Mouse (Mus musculus) intestine, embryonic 14.5 days (tissue): ENCODE results near the gene Smpdl3b. TPM values are rescaled to one million over a fixed set of nuclear protein-coding genes. Genes with fewer than 3 reads are reported as not detected.
"Not testable (repeated sequence)": the region's sequence is repeated elsewhere in the genome, so short reads cannot be mapped to it uniquely, and the experiment has no call there.

Experiments
- ATAC-seq: fragments of 200-750 bp; cut with Nextera tagmentation; replicated peaks from 2 replicates; pipeline ENCODE4 v1.8.0; 2017; ENCODE audit warnings: low read depth, moderate number of reproducible peaks, moderate TSS enrichment, moderate library complexity; ENCODE audit not compliant: low FRiP score, low TSS enrichment
- DNase-seq: peaks from one replicate; pipeline ENCODE4 v3.0.0-alpha.2; 2018; ENCODE audit warnings: low spot score
- H3K27ac ChIP-seq: fragments of 300-500 bp; sonication (generic); 2 replicates; pipeline ENCODE4 v1.5.1; 2014; ENCODE audit warnings: low read depth, mild to moderate bottlenecking, control low read depth
- H3K27me3 ChIP-seq: fragments of 300-500 bp; sonication (generic); replicated peaks from 2 replicates; pipeline ENCODE4 v1.6.1; 2014; ENCODE audit warnings: low read length, control low read depth; ENCODE audit not compliant: control insufficient read depth, insufficient read depth
- H3K36me3 ChIP-seq: fragments of 300-500 bp; sonication (generic); 2 replicates; pipeline ENCODE4 v1.6.1; 2014; ENCODE audit warnings: low read length, control low read depth; ENCODE audit not compliant: control insufficient read depth, insufficient read depth
- H3K4me1 ChIP-seq: fragments of 300-500 bp; sonication (generic); replicated peaks from 2 replicates; pipeline ENCODE4 v1.6.1; 2014; ENCODE audit warnings: low read length, control low read depth, mixed read lengths; ENCODE audit not compliant: control insufficient read depth, insufficient read depth
- H3K4me2 ChIP-seq: fragments of 300-500 bp; sonication (generic); 2 replicates; pipeline ENCODE4 v1.6.1; 2014; ENCODE audit warnings: low read length
- H3K4me3 ChIP-seq: fragments of 300-500 bp; sonication (generic); 2 replicates; pipeline ENCODE4 v1.5.1; 2014; ENCODE audit warnings: low read depth, low read length, control low read depth, mixed read lengths
- H3K9ac ChIP-seq: fragments of 300-500 bp; sonication (generic); 2 replicates; pipeline ENCODE4 v1.6.1; 2014; ENCODE audit warnings: mild to moderate bottlenecking, low read length
- H3K9me3 ChIP-seq: fragments of 300-500 bp; sonication (generic); 2 replicates; pipeline ENCODE4 v1.6.1; 2016; ENCODE audit warnings: low read length, control low read depth; ENCODE audit not compliant: control insufficient read depth
- WGBS: fragments of 180-500 bp; shearing (Covaris S2); extraction: QIAGEN DNeasy Blood & Tissue Kit; methylation state at CpG from one replicate; pipeline ENCODE4 v1.1.7; 2014; 5-methylcytosine and 5-hydroxymethylcytosine counted together
- polyA plus RNA-seq: library from polyadenylated mRNA; unstranded; fragments of >200 nt; fragmentation: Nextera tagmentation; extraction: Ambion mirVana; gene quantifications from 2 replicates; pipeline ENCODE4 v1.2.1, GENCODE M21; 2014

The Smpdl3b gene
- polyA plus RNA-seq, 1 experiment from 2014 or later, result 7.8 TPM

DNA sequence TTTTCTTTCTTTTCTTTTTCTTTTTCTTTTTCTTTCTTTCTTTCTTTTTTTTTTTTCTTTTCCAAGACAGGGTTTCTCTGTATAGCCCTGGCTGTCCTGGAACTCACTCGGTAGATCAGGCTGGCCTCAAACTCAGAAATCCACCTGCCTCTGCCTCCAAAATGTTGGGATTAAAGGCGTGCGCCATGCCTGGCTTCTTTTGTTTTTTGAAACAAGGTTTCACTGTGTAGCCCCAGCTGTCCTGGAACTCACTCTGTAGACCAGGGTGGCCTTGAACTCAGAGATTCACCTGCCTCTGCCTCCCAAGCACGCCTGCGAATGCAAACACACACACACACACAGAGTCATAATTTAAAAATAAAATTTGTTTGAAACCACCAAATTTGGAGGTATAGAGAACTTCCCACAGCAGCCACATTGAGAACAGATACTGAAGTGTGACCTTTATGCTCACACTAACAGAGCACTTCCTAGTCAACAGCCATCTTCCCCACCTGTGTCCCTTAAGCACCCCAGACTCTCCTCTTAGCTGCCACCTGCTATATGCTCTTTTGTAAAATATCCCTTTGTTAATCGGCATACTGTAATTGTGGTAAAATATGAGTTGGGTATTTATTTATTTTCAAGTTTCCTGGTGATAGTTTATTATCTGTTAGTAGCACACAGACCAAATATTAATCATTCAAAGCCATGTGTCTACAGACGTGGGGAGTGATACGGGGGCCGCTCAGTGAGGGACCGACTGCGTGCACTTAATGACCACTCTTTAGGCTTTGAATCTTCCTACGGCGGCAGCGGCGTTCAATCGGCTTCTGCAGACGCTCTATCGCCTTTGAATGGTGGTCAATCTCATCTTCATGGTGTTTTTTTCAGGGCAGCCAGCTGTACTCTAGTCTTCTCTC lies 44.4 kb upstream of the Smpdl3b start:
- H3K4me2 ChIP-seq, result no peak overlapping the region
- no peak overlapping the region for H3K27ac ChIP-seq
- DNase-seq (no peak), ATAC-seq (no peak)
- no peak overlapping the region for H3K4me3 ChIP-seq
- H3K9ac ChIP-seq, result no peak overlapping the region
- no peaks in the 10 kb centered on the region for H3K4me1 ChIP-seq
- WGBS, result 86% methylated on average over 18 of the region's 18 CpGs
- H3K27me3 ChIP-seq, result peaks cover 3% of the 10 kb centered on the region; the same call in 1 of the 2 replicates
- H3K36me3 ChIP-seq, result no peaks in the 10 kb centered on the region
- H3K9me3 ChIP-seq, result no peaks in the 10 kb centered on the region

DNA sequence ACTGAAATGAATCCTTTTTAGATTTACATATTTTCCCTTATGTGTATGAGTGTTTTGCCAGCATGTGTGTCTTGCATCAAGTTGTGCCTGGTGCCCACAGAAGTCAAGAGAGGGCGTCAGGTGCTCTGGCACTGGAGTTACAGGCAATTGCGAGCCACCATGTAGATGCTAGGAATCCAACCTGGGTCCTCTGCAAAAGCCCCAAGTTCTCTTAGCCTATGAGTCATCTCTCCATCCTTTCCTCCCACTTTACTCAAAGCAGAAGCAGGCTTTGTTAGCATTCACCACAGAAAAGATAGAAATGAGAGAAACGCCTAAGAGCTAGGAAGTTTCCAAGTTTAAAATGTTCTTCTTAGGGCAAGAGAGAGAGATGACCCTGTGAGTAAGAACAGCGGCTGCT lies 42.8 kb upstream of the Smpdl3b start:
- H3K9ac ChIP-seq, result no peak overlapping the region

DNA sequence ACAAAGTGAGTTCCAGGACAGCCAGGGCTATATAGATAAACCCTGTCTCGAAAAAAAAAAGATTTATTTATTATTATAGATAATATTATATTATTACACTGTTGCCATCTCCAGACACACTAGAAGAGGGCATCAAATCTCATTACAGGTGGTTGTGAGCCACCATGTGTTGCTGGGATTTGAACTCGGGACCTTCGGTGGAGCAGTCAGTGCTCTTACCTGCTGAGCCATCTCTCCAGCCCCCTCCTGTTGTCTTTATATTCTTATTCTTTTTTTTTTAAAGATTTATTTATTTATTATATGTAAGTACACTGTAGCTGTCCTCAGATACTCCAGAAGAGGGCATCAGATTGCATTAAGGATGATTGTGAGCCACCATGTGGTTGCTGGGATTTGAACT lies 41.6 kb upstream of the Smpdl3b start:
- not testable (repeated sequence) for ATAC-seq, H3K4me2 ChIP-seq, H3K27ac ChIP-seq, H3K36me3 ChIP-seq, H3K9ac ChIP-seq, H3K9me3 ChIP-seq, DNase-seq, H3K4me3 ChIP-seq, H3K4me1 ChIP-seq
- peaks cover 18% of the 10 kb centered on the region; the same call in 1 of the 2 replicates for H3K27me3 ChIP-seq
- WGBS, result 82% methylated on average over 3 of the region's 3 CpGs

More for the DNA sequence above, 42.8 kb upstream of the Smpdl3b start:
- Histone ChIP-seq H3K4me2 (no peak overlapping the region), H3K9me3 (no peaks in the 10 kb centered on the region), H3K27me3 (peaks cover 11% of the 10 kb centered on the region; the same call in 1 of the 2 replicates), H3K27ac (no peak overlapping the region), H3K36me3 (no peaks in the 10 kb centered on the region), H3K4me3 (no peak overlapping the region), H3K4me1 (0 out of 2 replicates have a peak, but pooled peaks cover 4% of the 10 kb centered on the region)
- 87% methylated on average over 4 of the region's 4 CpGs for WGBS
- DNase-seq, result no peak
- no peak for ATAC-seq

DNA sequence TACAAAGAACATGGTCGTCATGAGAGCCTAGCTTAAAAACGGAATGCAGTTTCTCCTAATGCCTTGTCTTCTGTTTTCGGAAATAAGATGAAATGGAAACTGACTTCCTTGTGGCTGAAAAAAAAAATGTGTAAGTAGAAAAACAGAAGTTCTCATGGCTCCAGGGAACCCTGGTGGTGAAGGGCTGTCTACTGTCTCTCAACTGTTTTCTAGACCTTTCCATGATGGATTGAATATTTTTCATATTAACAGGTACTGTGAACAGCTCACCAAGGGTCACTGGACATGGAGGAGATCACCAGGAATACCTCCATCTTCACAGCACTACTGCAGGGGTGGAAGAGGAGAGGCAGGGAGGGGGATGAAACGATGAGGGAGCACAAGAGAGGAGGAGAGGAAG lies 41.0 kb upstream of the Smpdl3b start:
- no peaks in the 10 kb centered on the region for H3K36me3 ChIP-seq
- no peak overlapping the region for H3K4me2 ChIP-seq
- H3K4me1 ChIP-seq, result 0 out of 2 replicates have a peak, but pooled peaks cover 4% of the 10 kb centered on the region
- H3K27ac ChIP-seq, result no peak overlapping the region
- H3K9ac ChIP-seq, result no peak overlapping the region
- no peak for DNase-seq
- no peaks in the 10 kb centered on the region for H3K9me3 ChIP-seq
- no peak for ATAC-seq
- H3K4me3 ChIP-seq, result no peak overlapping the region
- 73% methylated on average over 4 of the region's 4 CpGs for WGBS
- peaks cover 18% of the 10 kb centered on the region; the same call in 1 of the 2 replicates for H3K27me3 ChIP-seq

DNA sequence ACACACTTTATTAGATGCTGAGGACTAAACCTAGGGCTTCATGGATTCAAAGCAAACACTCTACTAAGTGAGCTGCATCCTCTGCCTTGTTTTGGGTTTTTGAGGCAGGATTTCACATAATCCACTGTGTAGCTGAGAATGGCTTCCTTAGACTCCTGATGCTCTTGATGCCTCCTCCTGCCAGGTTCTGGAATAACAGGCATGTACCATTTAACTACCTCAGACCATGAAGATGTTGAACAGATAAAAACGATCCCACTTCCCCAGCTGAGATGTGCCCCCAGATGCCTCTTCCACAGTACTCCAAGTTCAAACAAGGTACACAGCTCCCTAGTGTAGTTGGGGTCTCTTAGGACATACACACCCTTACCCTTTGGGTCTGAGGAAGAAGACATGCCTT lies 40.4 kb upstream of the Smpdl3b start:
- no peak overlapping the region for H3K4me2 ChIP-seq
- H3K9ac ChIP-seq, result no peak overlapping the region
- ATAC-seq, result no peak
- H3K27me3 ChIP-seq, result peaks cover 18% of the 10 kb centered on the region; the same call in 1 of the 2 replicates
- H3K27ac ChIP-seq, result no peak overlapping the region
- WGBS, result 85% methylated on average over 1 of the region's 1 CpGs
- 0 out of 2 replicates have a peak, but pooled peaks cover 4% of the 10 kb centered on the region for H3K4me1 ChIP-seq
- no peaks in the 10 kb centered on the region for H3K36me3 ChIP-seq
- no peak for DNase-seq
- no peaks in the 10 kb centered on the region for H3K9me3 ChIP-seq
- H3K4me3 ChIP-seq, result no peak overlapping the region

DNA sequence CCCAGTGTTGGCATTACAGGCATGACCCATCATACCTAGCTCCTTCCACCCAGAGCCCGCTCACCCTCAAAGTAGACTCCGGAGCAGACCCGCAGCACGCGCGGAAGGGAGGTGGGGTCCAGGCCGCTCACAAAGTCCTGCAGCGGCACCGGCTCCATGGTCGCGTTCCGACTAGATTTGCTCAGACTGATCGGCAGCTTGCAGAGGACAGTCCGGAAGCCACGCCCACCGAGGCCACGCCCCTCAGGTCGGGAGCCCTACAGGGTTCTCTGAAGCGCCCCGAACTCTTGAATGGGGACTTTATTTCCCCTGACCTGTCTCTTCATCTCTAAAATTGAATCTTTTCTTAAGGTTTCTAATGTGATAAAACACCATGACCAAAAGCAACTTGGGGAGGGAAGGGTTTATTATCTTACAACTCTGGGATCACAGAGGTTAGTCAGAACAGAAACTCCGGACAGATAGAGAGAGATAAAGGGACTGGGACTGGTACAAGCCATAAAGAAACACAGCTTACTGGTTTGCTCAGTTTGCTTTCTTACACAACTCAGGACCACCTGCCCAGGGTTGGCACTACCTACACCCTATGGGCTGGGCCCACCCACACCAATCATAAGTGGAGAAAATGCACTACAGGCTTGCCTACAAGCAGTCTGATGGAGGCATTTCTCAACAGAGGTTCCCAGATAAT lies 39.3 kb upstream of the Smpdl3b start, which contains the start of gene Themis2:
Themis2 (minus strand) TSS at position 192 of the 691 bp plus-strand sequence.
- Histone ChIP-seq H3K4me3 (peak within 1 kb of the TSS; percentile 35), H3K9me3 (no peaks in the 10 kb centered on the region), H3K4me1 (0 out of 2 replicates have a peak, but pooled peaks cover 4% of the 10 kb centered on the region), H3K27me3 (peaks cover 18% of the 10 kb centered on the region; the same call in 1 of the 2 replicates), H3K27ac (no peak within 1 kb of the TSS), H3K9ac (peak within 1 kb of the TSS; percentile 32), H3K36me3 (no peaks in the 10 kb centered on the region), H3K4me2 (peak within 1 kb of the TSS; percentile 65)
- 2% methylated on average over 21 of the region's 21 CpGs for WGBS
- ATAC-seq, result 0 out of 2 replicates have a peak, but pooled peaks have one; percentile 32
- peak; percentile 83 for DNase-seq

DNA sequence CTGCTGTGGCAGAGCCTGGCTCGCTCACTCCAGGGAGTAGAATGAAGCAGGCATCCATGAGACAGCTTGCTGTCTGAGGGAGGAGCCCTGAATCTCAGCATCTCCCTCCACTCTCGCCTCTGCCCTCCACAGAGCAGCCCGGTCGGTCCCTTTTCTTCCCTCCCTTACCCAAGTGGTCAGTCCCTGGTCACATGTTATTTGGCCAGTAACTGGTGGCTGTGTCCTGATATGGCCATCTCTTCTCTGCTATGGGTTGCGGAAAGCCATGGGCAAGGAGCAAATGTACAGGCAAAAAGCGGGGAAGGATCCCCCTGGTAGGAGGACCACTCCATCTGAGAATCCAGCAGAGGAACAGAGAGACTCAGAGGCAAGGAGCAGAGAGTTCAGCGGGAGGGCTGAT lies 38.1 kb upstream of the Smpdl3b start:
- Histone ChIP-seq H3K36me3 (no peaks in the 10 kb centered on the region), H3K9me3 (no peaks in the 10 kb centered on the region), H3K27me3 (peaks cover 18% of the 10 kb centered on the region; the same call in 1 of the 2 replicates), H3K9ac (no peak overlapping the region), H3K4me3 (0 out of 2 replicates have a peak overlapping the region, but pooled peaks have one; percentile 35), H3K27ac (no peak overlapping the region), H3K4me2 (no peak overlapping the region), H3K4me1 (0 out of 2 replicates have a peak, but pooled peaks cover 4% of the 10 kb centered on the region)
- ATAC-seq (no peak), DNase-seq (no peak)
- 54% methylated on average over 7 of the region's 7 CpGs for WGBS

DNA sequence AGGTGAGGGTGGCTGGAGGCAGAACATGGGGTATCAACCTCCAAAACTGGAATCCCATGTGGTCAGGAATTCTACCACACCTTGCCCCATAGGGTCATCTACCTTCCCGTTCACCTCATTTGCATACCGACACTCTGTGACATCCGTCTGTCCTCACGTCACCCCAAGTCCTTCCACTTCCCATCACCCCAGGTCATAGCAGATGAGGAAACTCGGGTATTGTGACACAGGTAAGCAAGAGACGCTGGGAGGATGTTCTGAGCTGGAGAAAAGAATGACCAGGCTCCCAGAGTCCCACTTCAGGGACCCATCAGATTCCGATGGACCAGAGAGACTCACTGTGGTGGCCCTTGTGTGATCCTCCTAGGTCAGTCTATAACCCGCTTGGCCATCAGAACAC lies 37.7 kb upstream of the Smpdl3b start:
- Histone ChIP-seq H3K9ac (no peak overlapping the region), H3K9me3 (no peaks in the 10 kb centered on the region), H3K4me1 (0 out of 2 replicates have a peak, but pooled peaks cover 4% of the 10 kb centered on the region), H3K27ac (no peak overlapping the region), H3K4me3 (no peak overlapping the region), H3K27me3 (peaks cover 18% of the 10 kb centered on the region; the same call in 1 of the 2 replicates), H3K36me3 (no peaks in the 10 kb centered on the region), H3K4me2 (no peak overlapping the region)
- WGBS, result 80% methylated on average over 8 of the region's 8 CpGs
- ATAC-seq (no peak), DNase-seq (no peak)
